Mouse (Mus musculus) lung, postnatal 25 days (tissue): ENCODE results near the gene Sctr.

ENCODE experiments used
- DNase-seq: peaks from one replicate; pipeline ENCODE4 v3.0.0; 2022; ENCODE audit warnings: low spot score

The Sctr gene

DNA sequence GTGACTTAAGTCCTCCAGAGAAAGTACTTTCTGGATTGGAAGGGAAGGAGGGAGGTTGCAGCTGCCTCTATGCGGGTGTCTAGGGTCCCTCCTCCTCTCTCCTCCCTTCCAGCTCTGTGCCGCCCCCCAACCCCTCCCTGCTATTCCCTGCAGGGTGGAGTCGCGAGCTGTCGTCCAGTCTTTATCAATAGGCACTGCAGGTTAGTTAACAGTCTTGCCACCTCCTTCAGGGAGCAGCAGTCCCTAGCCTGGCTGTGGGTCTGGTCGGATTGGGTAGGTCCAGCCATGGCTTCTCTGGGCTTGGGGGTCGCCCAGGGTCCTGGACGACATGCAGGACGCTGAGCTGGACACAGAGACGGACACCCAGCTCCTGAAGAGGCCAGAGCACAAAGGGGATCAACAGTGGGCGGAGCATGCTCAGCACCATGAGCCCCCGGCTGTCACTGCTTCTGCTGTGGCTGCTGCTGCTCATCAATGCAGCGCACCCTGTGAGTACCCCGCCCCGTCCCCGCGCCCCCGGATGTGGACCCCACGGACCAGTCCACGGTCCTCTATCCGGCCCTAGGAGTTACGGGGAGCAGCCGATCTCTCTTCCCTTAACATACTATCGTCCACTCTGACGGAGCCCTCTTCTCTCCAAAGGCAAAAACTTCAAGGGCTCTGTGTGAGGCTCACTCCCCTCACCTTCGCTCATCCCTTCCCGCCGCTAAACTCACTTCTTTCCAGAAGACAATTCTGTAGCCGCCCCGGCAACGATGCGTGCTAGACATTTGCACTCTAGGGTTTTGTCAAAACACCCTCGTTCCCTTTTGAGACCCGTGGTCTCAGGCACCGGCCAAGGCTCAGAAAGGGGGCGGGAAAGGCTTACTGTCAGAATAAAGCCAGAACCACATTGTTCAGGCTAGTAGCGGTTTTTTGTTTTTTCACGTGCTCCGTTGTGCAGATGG is at the start of gene Sctr:
Gene Sctr, plus strand, starts transcription at position 51 of the 947 bp plus-strand sequence.
- DNase-seq: no peak

GRCm38 (mm10) chr1:119957716-119958222 is 48.9 kb upstream of the Sctr start:
- no peak for DNase-seq

DNA sequence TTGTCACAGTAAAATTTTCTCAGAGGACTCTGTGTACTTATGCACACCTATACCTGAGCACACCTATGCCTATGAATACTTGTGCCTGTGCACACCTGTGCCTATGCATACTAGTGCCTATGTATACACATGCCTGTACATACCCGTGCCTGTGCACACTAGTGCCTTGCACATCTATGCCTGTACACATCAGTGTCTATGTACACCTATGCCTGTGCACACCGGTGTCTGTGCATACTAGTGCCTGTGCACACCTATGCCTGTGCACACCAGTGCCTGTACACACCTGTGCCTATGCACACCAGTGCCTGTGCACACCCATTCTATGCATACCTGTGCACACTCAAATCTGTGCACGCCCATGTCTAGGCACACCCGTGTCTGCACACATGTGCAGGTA is 47.2 kb upstream of the Sctr start:
- no peak for DNase-seq

DNA sequence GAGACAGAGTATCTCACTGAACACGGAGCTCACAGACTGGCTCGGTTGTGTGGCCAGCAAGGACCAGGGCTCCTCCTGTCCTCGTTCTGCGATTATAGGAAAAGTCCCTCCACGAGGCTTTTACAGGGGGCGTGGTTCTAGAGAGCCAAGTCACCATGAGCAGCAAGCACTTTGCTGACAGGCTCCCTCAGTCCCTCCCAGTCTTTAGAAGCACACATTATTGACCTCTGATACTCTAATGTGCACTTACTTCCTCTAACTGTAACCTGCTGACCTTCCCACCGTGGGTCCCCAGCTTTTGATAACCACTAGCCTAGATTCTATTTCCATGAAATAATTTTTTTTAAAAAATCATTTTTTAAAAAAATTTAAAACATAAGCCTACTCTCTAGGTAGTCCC is 46.8 kb upstream of the Sctr start:
- DNase-seq: no peak

- no peak for DNase-seq
Observed at GRCm38 (mm10) chr1:119965804-119966514, 40.7 kb upstream of the Sctr start.

DNA sequence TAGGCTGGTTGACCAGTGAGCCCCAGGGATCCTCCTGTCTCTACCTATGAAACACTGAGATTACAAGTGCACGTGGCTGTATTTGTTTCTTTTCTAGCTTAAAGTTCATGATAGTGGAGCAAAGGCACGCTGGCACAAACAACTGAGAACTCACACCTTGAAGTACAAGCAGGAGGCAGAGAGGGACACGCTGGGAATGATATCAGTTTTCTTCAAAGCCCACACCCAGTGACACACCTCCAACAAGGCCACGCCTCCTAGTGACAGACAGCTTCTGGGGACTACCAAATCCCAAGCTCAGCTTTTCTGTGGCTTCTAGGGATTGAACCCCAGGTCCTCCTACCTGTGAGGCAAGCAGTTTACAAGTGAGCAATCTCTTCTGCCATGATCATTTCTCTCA is 33.6 kb upstream of the Sctr start:
- DNase-seq: no peak

GRCm38 (mm10) chr1:119975141-119975540 is 31.6 kb upstream of the Sctr start:
- DNase-seq: no peak

DNA sequence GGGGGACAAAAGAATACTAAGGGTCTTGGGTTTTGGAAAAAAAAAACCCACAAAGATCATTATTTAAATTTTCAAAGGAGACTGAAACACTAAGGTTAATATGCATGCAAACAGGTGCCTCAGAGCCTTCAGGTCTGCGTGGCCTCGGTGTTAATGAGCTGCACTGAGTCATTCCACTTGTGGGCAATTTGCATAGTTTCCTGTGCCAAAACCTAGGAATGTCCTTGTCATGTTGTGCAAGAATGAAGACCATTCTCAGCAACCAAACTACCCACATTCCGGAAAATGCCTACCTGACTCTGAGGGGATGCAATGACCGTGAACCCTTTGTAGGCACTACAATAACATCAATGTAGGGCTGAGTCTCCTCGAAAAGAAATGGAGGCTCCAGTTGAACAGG is 20.1 kb upstream of the Sctr start:
- no peak for DNase-seq

DNA sequence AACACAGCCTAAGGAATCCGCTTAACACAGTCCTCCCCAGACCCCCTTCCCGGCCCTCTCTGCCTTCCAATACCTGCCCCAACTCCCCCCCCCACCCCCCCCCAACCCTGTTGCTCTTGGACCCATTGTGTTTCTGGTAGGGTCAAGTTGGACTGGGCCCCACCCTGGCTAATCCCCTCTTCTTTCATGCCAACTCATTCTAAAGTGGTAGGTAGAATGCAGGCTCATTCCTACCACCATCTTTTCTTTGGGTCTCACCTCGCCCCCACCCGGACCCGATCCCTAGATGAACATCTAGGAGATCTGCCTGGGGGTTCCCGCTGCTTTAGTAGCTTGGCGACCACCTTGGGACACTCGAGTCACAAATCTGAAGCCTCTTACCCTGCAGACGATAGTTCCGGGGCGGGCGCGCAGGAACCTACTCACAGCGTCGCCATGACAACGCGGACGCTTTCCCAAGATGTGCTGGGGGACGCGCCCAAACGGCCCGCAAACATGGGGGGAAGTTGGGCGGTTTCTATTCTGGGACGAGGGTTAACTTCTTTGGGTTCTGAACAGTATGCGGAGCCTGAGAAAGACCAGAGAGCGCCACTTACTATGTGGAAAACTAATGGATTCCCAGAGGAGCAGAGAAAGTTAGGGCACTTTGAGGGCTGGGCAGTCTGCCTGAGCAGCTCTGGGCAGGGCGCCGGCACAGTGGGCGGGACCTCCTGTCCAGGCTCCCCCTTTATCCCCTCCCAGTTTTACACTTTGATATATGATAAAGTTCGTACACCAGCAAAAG is 9.7 kb upstream of the Sctr start, which contains the start of gene Cfap221:
Gene Cfap221, minus strand, starts transcription at position 437 of the 784 bp plus-strand sequence.
- peak; percentile 28 for DNase-seq

DNA sequence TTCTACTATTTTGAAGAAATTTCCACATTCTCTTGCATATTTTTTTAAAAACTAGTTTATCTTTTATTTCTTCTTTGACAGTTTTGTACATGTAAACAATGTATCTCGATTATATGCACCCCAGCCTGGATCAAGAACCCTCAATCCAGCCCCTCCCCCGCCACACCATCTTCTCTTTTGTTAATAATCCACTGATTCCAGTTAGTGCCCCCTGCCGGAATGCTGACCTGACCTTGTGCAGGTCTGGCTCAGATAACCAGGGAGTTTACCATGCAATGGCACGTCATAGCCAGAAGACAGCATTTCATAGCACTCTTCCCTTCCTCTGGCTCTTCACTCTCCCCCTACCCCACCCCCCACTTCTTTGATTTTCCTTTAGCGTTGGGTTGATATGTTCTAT is 9.1 kb upstream of the Sctr start:
- no peak for DNase-seq

GRCm38 (mm10) chr1:120007851-120008588 is 1.3 kb downstream of the Sctr start:
- DNase-seq: no peak

- DNase-seq: no peak
Observed at GRCm38 (mm10) chr1:120012638-120013037, 5.9 kb downstream of the Sctr start.

- peak; percentile 42 for DNase-seq
Observed at GRCm38 (mm10) chr1:120013111-120013510, 6.4 kb downstream of the Sctr start.

DNA sequence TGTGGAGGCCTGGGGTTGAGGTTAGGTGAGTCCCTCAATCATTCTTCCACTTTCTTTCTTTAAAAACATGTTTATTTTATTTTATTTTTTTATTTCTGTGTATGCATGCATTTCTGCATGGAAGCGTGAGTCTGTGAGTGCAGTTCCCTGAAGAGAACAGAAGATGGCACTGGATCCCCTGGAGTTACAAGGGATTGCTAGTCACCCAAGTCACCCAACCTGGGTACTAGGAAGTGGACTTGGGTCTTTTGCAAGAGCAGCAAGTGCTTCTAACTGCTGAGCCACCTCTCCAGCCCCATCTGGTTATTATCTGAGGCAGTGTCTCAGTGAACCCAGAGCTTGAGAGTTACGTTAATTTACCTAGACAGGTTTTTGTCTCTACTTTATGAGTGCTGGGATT is 9.5 kb downstream of the Sctr start:
- no peak for DNase-seq

GRCm38 (mm10) chr1:120018900-120019299 is 12.2 kb downstream of the Sctr start:
- DNase-seq: no peak

DNA sequence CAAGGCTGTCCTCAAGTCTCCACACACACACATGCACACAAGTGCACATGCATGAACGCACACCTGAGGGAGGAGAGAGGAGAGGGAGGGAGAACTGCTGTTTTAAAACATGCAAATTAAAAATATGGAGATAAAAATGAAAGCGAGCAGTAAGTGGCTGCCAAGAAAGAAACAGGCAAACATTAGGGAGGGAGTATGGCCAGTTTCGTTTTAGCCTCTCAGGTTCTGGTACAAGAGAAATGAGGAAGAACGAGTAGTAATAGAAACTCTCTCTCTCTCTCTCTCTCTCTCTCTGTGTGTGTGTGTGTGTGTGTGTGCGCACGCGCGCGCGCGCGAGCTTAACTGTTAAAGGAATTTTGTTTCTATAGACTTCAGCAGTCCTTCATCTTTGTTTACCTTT is 12.7 kb downstream of the Sctr start:
- no peak for DNase-seq

GRCm38 (mm10) chr1:120020322-120020897 is 13.7 kb downstream of the Sctr start:
- no peak for DNase-seq

- DNase-seq: no peak
Observed at GRCm38 (mm10) chr1:120021951-120022350, 15.3 kb downstream of the Sctr start.

DNA sequence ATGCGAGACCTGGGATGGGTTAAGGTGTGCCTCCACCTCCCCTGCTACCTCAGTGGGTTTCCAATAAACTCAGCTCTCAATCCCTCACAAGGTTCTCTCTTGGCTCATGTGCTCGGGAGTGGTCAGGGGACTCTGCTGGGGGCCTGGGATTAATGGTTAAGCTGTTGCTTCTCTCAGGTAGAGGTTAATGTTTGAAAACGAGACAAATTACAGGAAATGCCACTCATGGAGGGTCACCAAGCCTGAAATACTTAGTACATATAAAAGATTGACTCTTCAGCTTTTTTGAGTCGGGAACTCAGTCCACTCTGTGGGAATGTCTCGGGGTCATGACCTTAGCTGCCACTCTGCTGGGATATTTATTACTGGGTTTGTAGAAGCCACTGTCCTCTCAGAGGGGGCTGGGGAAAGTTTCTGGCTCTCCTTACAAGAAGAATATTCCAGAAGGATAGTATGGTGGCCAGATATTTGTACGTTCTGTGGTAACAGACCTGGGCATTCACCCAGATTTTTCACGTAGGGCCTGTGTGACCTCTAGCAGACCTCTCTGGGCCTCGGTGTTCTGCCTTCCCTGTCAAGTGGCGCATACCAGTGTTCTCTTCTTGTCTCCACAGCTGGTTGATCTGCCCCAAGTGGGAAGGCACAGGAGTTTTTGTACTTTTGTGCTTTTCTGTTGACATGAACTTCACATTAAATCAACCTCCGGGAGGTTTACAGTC is 17.8 kb downstream of the Sctr start:
- no peak for DNase-seq

GRCm38 (mm10) chr1:120025050-120025439 is 18.4 kb downstream of the Sctr start:
- no peak for DNase-seq
